Mouse (Mus musculus) erythroblast, adult 5-6 weeks (primary cell): ENCODE measurements at regions not wholly inside any gene's neighbourhood (a gene's known extent, or its start where the extent isn't known, plus 50 kb on each side); places are given as distances from the start of the nearest gene placed in this dataset.

Experiments used
- ATAC-seq: replicated peaks from 2 replicates; pipeline ENCODE4 v1.8.0; 2016; ENCODE audit warnings: moderate number of reproducible peaks, mild to moderate bottlenecking, moderate TSS enrichment, inconsistent platforms; ENCODE audit not compliant: poor library complexity, low FRiP score, severe bottlenecking

DNA sequence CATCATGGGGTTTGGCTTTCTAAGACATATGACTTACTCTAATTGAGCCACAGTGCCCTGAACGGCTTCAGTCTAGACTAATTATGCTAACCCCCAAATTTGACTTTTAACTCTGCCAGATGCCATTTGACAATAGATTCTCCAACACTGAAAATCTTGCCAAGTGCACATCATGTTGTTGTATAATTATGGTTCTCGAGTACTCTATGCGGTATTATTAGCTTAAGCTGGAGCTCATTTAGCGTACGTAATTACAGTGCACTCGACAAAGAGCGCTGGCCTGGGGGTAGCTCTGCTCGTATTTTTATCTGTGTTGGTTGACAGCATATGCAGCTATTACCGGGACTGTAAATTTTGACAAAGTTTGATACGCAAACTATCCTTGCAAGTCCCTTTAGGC, 70.4 kb upstream of the Zdhhc17 start:
- ATAC-seq = no peak

- no peak for ATAC-seq
Observed at GRCm38 (mm10) chr10:111079051-111079450, 69.1 kb upstream of the Zdhhc17 start.

GRCm38 (mm10) chr10:111077632-111078031, 67.7 kb upstream of the Zdhhc17 start:
- no peak for ATAC-seq

DNA sequence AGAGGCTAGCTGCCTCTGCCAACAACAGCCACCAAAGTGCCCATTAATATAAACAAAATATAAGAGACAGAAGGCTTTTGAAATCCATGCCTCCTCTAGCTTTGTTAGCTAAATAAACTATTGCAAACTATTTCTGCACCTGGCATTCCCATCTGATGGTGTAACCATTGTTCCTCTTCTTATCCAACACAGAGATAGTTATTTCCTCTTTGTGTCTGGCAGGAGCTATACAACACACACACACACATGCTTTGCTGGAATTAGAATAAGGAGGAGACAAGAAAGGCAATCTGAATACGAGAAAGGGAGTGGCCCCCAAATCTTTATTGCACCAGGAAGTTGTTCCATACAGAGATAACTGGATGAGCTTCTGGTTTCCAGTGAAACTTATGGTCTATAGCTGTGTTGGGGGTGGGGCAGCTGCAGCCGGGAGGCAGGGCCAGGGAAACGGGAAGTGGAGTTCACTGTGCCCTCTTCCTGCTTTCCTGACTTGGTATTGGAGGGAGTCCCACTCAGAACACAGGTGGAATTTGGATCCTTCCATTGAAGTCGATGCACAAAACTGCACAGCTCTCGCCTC, 64.0 kb upstream of the Zdhhc17 start:
- no peak for ATAC-seq

DNA sequence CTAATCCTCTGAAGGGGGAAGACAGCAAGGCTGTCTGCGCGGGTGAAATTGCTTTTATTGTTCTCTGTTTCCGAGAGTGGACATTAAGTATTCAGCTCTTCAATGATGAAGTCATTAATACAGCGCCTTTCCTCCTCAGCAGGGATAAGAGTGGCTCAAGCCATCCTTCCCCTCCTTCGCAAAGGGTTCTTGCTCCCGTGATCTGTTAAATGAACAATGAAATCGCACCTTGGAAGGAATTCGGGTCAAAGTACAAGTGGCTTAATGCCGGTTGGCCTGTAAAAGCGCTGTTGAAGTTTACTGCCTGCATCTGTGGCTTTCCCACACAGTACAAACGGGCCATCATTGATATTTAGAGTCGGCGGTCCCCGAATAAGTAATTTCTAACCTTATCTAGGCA, 63.3 kb upstream of the Zdhhc17 start:
- no peak for ATAC-seq

- ATAC-seq = no peak
Observed at GRCm38 (mm10) chr10:111072554-111072909, 62.6 kb upstream of the Zdhhc17 start.

GRCm38 (mm10) chr10:111071805-111072553, 62.0 kb upstream of the Zdhhc17 start:
- ATAC-seq = no peak

- ATAC-seq = no peak
Observed at GRCm38 (mm10) chr10:111066146-111066545, 56.2 kb upstream of the Zdhhc17 start.

DNA sequence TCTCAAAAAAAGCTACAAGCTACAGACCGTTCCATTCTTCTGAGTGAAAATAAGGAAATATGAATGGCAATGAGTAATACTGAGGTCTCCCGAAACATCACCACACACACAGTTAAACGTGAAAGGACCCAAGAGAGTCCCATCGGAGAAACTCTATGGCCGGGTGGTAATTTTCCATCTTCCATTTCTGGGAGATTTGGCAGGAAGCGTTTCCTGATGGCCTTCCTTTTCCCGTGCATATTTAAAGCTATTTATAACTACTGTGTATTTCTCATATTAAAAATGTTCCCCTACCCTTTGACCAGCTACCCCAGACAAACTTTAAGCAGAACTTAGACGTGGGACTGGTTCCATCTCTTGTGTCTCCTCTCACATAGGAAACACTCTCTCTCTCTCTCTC, 50.7 kb upstream of the Zdhhc17 start:
- ATAC-seq = no peak
